Mouse (Mus musculus) small intestine, adult 2 months (tissue): ENCODE data around the gene Bclaf3. TPM values are rescaled to one million over a fixed set of nuclear protein-coding genes. Genes with fewer than 3 reads are reported as not detected.
A peak's percentile ranks its signal among the peaks of the same experiment; 100 is the strongest.

Experiments used
- H3K27ac ChIP-seq: fragments of 200-500 bp; 2 replicates; pipeline ENCODE4 v1.5.1; 2012; ENCODE audit warnings: low read depth, low read length, control low read depth, inconsistent platforms; ENCODE audit not compliant: insufficient read depth
- H3K27me3 ChIP-seq: fragments of 200-500 bp; 2 replicates; pipeline ENCODE4 v1.6.1; 2012; ENCODE audit warnings: mild to moderate bottlenecking, moderate library complexity, low read length, inconsistent platforms; ENCODE audit not compliant: control insufficient read depth, insufficient read depth
- H3K36me3 ChIP-seq: fragments of 200-500 bp; 2 replicates; pipeline ENCODE4 v1.6.1; 2012; ENCODE audit warnings: mild to moderate bottlenecking, low read length, control low read depth, inconsistent platforms; ENCODE audit not compliant: control insufficient read depth, insufficient read depth
- H3K4me1 ChIP-seq: fragments of 200-500 bp; 2 replicates; pipeline ENCODE4 v1.6.1; 2012; ENCODE audit warnings: low read length, inconsistent platforms, mixed read lengths; ENCODE audit not compliant: control insufficient read depth, insufficient read depth, insufficient read length
- H3K4me3 ChIP-seq: fragments of 200-500 bp; 2 replicates; pipeline ENCODE4 v1.5.1; 2012; ENCODE audit warnings: low read depth, mild to moderate bottlenecking, control low read depth, inconsistent platforms, low read length, moderate library complexity
- CTCF ChIP-seq: fragments of 200-500 bp; IDR thresholded peaks from 2 replicates; pipeline ENCODE4 v1.5.1; 2012; ENCODE audit warnings: low read depth, mild to moderate bottlenecking, control low read depth, inconsistent platforms, low read length, moderate library complexity, mixed read lengths; ENCODE audit not compliant: insufficient replicate concordance, insufficient read length; ENCODE audit errors: extremely low read depth
- POLR2A ChIP-seq: fragments of 200-500 bp; IDR thresholded peaks from 2 replicates; pipeline ENCODE4 v1.6.1; 2012; ENCODE audit warnings: low read depth, mild to moderate bottlenecking, control low read depth, inconsistent platforms, low read length, moderate library complexity
- WGBS: fragments of 180-500 bp; shearing (Covaris S2); methylation state at CpG from one replicate; pipeline ENCODE4 v1.1.7; 2018; 5-methylcytosine and 5-hydroxymethylcytosine counted together
- polyA plus RNA-seq: library from polyadenylated mRNA; depleted of rRNA; stranded (reverse); fragments of >200 nt; gene quantifications from 2 replicates; pipeline ENCODE4 v1.2.3, GENCODE M21; 2012

The Bclaf3 gene
- polyA plus RNA-seq, 1 experiment = 0.58 TPM

DNA sequence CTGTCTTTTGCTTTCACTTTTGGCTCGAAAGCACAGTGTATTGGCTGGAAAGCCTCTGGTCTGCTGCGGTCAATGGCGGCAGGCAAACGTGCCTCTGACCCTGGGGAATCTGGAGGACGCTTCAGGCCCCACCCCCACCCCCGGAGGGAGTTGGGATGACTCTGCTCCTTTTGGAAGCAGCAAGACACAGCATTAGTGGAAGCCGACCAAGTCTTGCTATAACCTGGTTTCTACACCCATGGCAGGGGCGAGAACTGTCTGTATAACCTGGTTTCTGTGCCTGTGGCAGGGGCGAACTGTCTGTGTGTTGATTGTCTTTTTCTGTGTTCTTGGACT lies 15.8 kb upstream of the Bclaf3 start:
- WGBS = 67% methylated on average over 9 of the region's 9 CpGs
- no peaks in the 10 kb centered on the region for H3K36me3 ChIP-seq

DNA sequence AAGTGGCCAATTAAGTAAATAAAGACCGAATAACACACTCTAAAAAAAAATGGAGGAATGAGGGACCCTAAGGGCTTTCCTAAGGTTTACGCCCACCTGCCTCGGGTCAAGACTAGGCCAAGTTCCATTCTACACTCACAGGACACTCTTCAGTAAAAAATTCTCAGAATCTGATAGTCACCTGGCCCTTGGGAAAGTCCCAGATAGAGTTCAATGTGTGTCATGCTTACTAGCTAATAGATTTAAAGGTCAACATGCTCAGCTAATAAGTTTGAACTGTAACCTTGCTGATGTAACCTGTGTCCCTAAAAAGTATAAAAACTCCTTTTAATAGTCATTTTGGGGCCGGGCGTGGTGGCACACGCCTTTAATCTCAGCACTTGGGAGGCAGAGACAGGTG lies 10.9 kb upstream of the Bclaf3 start:
- Histone ChIP-seq H3K36me3 (no peaks in the 10 kb centered on the region), H3K4me1 (no peaks in the 10 kb centered on the region), H3K27ac (no peak overlapping the region), H3K4me3 (no peak overlapping the region), H3K27me3 (no peaks in the 10 kb centered on the region)
- WGBS = 80% methylated on average over 6 of the region's 6 CpGs
- TF ChIP-seq POLR2A (no peak), CTCF (no peak)

More for the DNA sequence above, 15.8 kb upstream of the Bclaf3 start:
- Histone ChIP-seq H3K4me1 (no peaks in the 10 kb centered on the region), H3K4me3 (peak overlapping the region; percentile 43), H3K27me3 (no peaks in the 10 kb centered on the region), H3K27ac (no peak overlapping the region)
- no peak for TF ChIP-seq POLR2A
- TF ChIP-seq CTCF = no peak

- H3K27ac ChIP-seq = no peak overlapping the region
- H3K36me3 ChIP-seq = no peaks in the 10 kb centered on the region
- WGBS = 77% methylated on average over 3 of the region's 3 CpGs
- no peaks in the 10 kb centered on the region for H3K27me3 ChIP-seq
- TF ChIP-seq POLR2A (no peak), CTCF (no peak)
- no peaks in the 10 kb centered on the region for H3K4me1 ChIP-seq
- no peak overlapping the region for H3K4me3 ChIP-seq
Observed at GRCm38 (mm10) chrX:159521780-159522179, 4.7 kb upstream of the Bclaf3 start.

GRCm38 (mm10) chrX:159522651-159523050 lies 3.8 kb upstream of the Bclaf3 start:
- no peaks in the 10 kb centered on the region for H3K27me3 ChIP-seq
- TF ChIP-seq CTCF (no peak), POLR2A (no peak)
- H3K4me1 ChIP-seq = no peaks in the 10 kb centered on the region
- 77% methylated on average over 4 of the region's 4 CpGs for WGBS
- H3K36me3 ChIP-seq = no peaks in the 10 kb centered on the region
- no peak overlapping the region for H3K27ac ChIP-seq
- H3K4me3 ChIP-seq = no peak overlapping the region

DNA sequence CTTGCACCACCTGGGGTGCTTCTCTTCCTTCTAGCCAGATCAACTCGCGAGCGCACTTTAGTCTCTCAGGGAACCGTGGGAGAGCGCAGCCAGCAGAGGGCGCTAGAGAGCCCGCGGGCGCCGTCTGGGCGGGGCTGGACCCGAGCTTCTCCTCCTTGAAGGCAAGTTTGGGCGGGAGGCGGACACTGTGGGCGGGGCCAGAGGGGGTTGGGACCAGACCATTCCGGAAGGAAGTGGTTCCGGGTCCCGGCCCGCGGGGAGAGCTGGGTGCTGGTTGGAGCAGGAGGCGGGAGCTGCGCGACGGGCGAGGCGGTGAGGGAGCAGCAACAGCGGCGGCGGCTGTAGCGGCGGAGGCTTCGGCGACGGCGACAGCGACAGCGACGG lies 5.9 kb downstream of the Bclaf3 start:
- H3K27me3 ChIP-seq = no peaks in the 10 kb centered on the region
- peak overlapping the region; percentile 100 for H3K4me3 ChIP-seq
- peak overlapping the region; percentile 85 for H3K27ac ChIP-seq
- no peaks in the 10 kb centered on the region for H3K4me1 ChIP-seq
- WGBS = 10% methylated on average over 35 of the region's 38 CpGs
- TF ChIP-seq POLR2A = no peak; the same call in 1 of the 2 replicates
- TF ChIP-seq CTCF = peak; percentile 90
- H3K36me3 ChIP-seq = no peaks in the 10 kb centered on the region

DNA sequence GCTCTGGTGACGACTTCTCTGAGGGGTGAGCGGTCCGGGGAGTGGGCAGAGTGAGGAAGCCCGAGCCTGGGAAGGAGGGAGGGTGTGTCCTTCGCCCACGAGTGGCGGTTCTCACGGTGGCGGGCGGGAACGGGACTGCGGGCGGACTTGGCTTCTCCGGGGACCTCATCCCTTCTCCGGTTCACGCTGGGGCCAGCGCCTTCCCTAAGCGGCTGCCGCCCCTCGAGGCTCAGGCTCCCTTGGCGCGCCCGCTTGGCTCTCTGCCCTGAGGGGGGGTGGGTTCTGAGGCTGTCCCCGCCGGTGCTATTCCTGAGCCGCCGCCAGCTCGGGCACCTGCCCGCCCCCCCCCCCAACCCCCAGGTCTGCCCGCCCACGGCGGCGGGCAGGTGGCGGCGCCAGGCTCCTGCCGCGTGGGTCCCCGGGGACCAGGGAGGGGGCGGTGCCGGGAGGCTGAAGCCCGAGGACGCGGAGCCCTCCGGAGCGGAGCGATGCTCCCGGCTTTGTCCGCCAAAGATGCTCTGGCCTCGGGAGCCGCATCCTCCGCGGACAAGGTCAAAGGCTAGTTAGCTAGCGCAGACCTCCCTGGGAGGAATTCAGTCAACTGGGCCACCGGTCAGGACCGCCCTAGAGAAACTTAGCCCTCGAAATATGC lies 6.4 kb downstream of the Bclaf3 start:
- Histone ChIP-seq H3K36me3 (no peaks in the 10 kb centered on the region), H3K27ac (peak overlapping the region; percentile 85), H3K27me3 (no peaks in the 10 kb centered on the region), H3K4me3 (peak overlapping the region; percentile 100), H3K4me1 (no peaks in the 10 kb centered on the region)
- TF ChIP-seq POLR2A (no peak), CTCF (no peak)
- 8% methylated on average over 41 of the region's 56 CpGs for WGBS

GRCm38 (mm10) chrX:159541936-159542335 lies 15.4 kb downstream of the Bclaf3 start:
- H3K4me3 ChIP-seq = no peak overlapping the region
- TF ChIP-seq CTCF (no peak), POLR2A (no peak)
- WGBS = 97% methylated on average over 18 of the region's 18 CpGs

More at GRCm38 (mm10) chrX:159541936-159542335, 15.4 kb downstream of the Bclaf3 start:
- Histone ChIP-seq H3K27me3 (no peaks in the 10 kb centered on the region), H3K27ac (no peak overlapping the region), H3K36me3 (no peaks in the 10 kb centered on the region), H3K4me1 (no peaks in the 10 kb centered on the region)
